Mouse (Mus musculus) hindbrain, embryonic 11.5 days (tissue): ENCODE measurements around the gene E2f8. TPM values are rescaled to one million over a fixed set of nuclear protein-coding genes. Genes with fewer than 3 reads are reported as not detected.

Experiments
- ATAC-seq: fragments of 200-750 bp; cut with Nextera tagmentation; 2 replicates; pipeline ENCODE4 v1.8.0; 2017; ENCODE audit warnings: mild to moderate bottlenecking, moderate TSS enrichment, moderate library complexity; ENCODE audit not compliant: low FRiP score
- DNase-seq: peaks from one replicate; pipeline ENCODE4 v3.0.0-alpha.2; 2015; ENCODE audit warnings: low spot score
- H3K27ac ChIP-seq: fragments of 300-500 bp; sonication (generic); 2 replicates; pipeline ENCODE4 v1.5.1; 2014; ENCODE audit warnings: mild to moderate bottlenecking, low read depth, low read length
- H3K27me3 ChIP-seq: fragments of 300-500 bp; sonication (generic); 2 replicates; pipeline ENCODE4 v1.6.1; 2014; ENCODE audit warnings: mild to moderate bottlenecking, low read length, moderate library complexity, mixed read lengths; ENCODE audit not compliant: control insufficient read depth, insufficient read depth
- H3K36me3 ChIP-seq: fragments of 300-500 bp; sonication (generic); 2 replicates; pipeline ENCODE4 v1.6.1; 2014; ENCODE audit warnings: mild to moderate bottlenecking, low read length, moderate library complexity, mixed read lengths; ENCODE audit not compliant: control insufficient read depth, insufficient read depth
- H3K4me1 ChIP-seq: fragments of 300-500 bp; sonication (generic); replicated peaks from 2 replicates; pipeline ENCODE4 v1.6.1; 2014; ENCODE audit warnings: low read length, mixed read lengths; ENCODE audit not compliant: control insufficient read depth, insufficient read depth
- H3K4me2 ChIP-seq: fragments of 300-500 bp; sonication (generic); replicated peaks from 2 replicates; pipeline ENCODE4 v1.6.1; 2014; ENCODE audit warnings: mild to moderate bottlenecking, low read depth, low read length
- H3K4me3 ChIP-seq: fragments of 300-500 bp; sonication (generic); 2 replicates; pipeline ENCODE4 v1.5.1; 2014; ENCODE audit warnings: low read depth, low read length
- H3K9ac ChIP-seq: fragments of 300-500 bp; sonication (generic); 2 replicates; pipeline ENCODE4 v1.6.1; 2014; ENCODE audit warnings: low read depth, low read length
- H3K9me3 ChIP-seq: fragments of 300-500 bp; sonication (generic); 2 replicates; pipeline ENCODE4 v1.6.1; 2016; ENCODE audit warnings: low read length; ENCODE audit not compliant: control insufficient read depth
- WGBS: fragments of 180-500 bp; shearing (Covaris S2); extraction: QIAGEN DNeasy Blood & Tissue Kit; methylation state at CpG from one replicate; pipeline ENCODE4 v1.1.7; 2014; 5-methylcytosine and 5-hydroxymethylcytosine counted together
- polyA plus RNA-seq: library from polyadenylated mRNA; unstranded; fragments of >200 nt; fragmentation: Nextera tagmentation; extraction: Ambion mirVana; gene quantifications from 2 replicates; pipeline ENCODE4 v1.2.1, GENCODE M21; 2014

Gene E2f8
- polyA plus RNA-seq: 12.9 and 17.1 TPM in 2 replicates

- DNase-seq: peak; percentile 85
- Histone ChIP-seq H3K4me3 (peak within 1 kb of the TSS; percentile 80), H3K36me3 (no peaks in the 10 kb centered on the region), H3K27me3 (peaks cover 10% of the 10 kb centered on the region), H3K4me1 (no peaks in the 10 kb centered on the region; the same call in 1 of the 2 replicates), H3K27ac (peak within 1 kb of the TSS; percentile 76), H3K9ac (peak within 1 kb of the TSS; percentile 82), H3K9me3 (no peaks in the 10 kb centered on the region), H3K4me2 (peak within 1 kb of the TSS; percentile 96)
- WGBS: under 1% methylated on average over 41 of the region's 41 CpGs
- ATAC-seq: peak; percentile 85
These were observed at the start of gene E2f8 for GRCm38 (mm10) chr7:48881486-48881885. Gene E2f8, minus strand, starts transcription at chr7:48881596.

GRCm38 (mm10) chr7:48930399-48930798 lies 49.0 kb upstream of the E2f8 start:
- Histone ChIP-seq H3K9me3 (no peaks in the 10 kb centered on the region), H3K27me3 (no peaks in the 10 kb centered on the region), H3K4me2 (no peak overlapping the region), H3K9ac (no peak overlapping the region), H3K36me3 (no peaks in the 10 kb centered on the region), H3K4me1 (0 out of 2 replicates have a peak, but pooled peaks cover 2% of the 10 kb centered on the region), H3K27ac (no peak overlapping the region), H3K4me3 (no peak overlapping the region)
- 32% methylated on average over 5 of the region's 5 CpGs for WGBS
- DNase-seq: peak; percentile 42
- ATAC-seq: peak; percentile 48; the same call in 1 of the 2 replicates

- no peak overlapping the region for H3K4me3 ChIP-seq
- 11% methylated on average over 3 of the region's 3 CpGs for WGBS
- no peak overlapping the region for H3K27ac ChIP-seq
- peak; percentile 54; the same call in 1 of the 2 replicates for ATAC-seq
- H3K27me3 ChIP-seq: 0 out of 2 replicates have a peak, but pooled peaks cover 1% of the 10 kb centered on the region
- H3K9ac ChIP-seq: no peak overlapping the region
- H3K4me2 ChIP-seq: no peak overlapping the region
- H3K36me3 ChIP-seq: no peaks in the 10 kb centered on the region
- H3K4me1 ChIP-seq: 0 out of 2 replicates have a peak, but pooled peaks cover 2% of the 10 kb centered on the region
- H3K9me3 ChIP-seq: no peaks in the 10 kb centered on the region
- peak; percentile 79 for DNase-seq
These were observed 47.0 kb upstream of the E2f8 start for GRCm38 (mm10) chr7:48928364-48928763.

- no peaks in the 10 kb centered on the region for H3K4me1 ChIP-seq
- no peak overlapping the region for H3K4me3 ChIP-seq
- H3K9ac ChIP-seq: no peak overlapping the region
- H3K9me3 ChIP-seq: no peaks in the 10 kb centered on the region
- 0 out of 2 replicates have a peak, but pooled peaks cover 2% of the 10 kb centered on the region for H3K27me3 ChIP-seq
- no peak for DNase-seq
- no peaks in the 10 kb centered on the region for H3K36me3 ChIP-seq
- no peak for ATAC-seq
- no peak overlapping the region for H3K4me2 ChIP-seq
- H3K27ac ChIP-seq: no peak overlapping the region
- WGBS: 86% methylated on average over 3 of the region's 3 CpGs
These were observed 43.8 kb upstream of the E2f8 start for GRCm38 (mm10) chr7:48925214-48925613.

GRCm38 (mm10) chr7:48923620-48924019 lies 42.2 kb upstream of the E2f8 start:
- Histone ChIP-seq H3K36me3 (no peaks in the 10 kb centered on the region), H3K9ac (no peak overlapping the region), H3K4me2 (no peak overlapping the region), H3K9me3 (no peaks in the 10 kb centered on the region), H3K27ac (no peak overlapping the region), H3K4me1 (no peaks in the 10 kb centered on the region), H3K4me3 (no peak overlapping the region), H3K27me3 (peaks cover 2% of the 10 kb centered on the region; the same call in 1 of the 2 replicates)
- ATAC-seq: no peak
- no peak for DNase-seq
- 84% methylated on average over 10 of the region's 10 CpGs for WGBS

- Histone ChIP-seq H3K4me2 (no peak overlapping the region), H3K4me1 (peaks cover 5% of the 10 kb centered on the region), H3K27ac (no peak overlapping the region), H3K36me3 (no peaks in the 10 kb centered on the region), H3K9ac (no peak overlapping the region), H3K27me3 (peaks cover 6% of the 10 kb centered on the region; the same call in 1 of the 2 replicates), H3K4me3 (no peak overlapping the region), H3K9me3 (no peaks in the 10 kb centered on the region)
- ATAC-seq (no peak), DNase-seq (no peak)
- 21% methylated on average over 11 of the region's 11 CpGs for WGBS
These were observed 37.0 kb upstream of the E2f8 start for GRCm38 (mm10) chr7:48918389-48918788.

GRCm38 (mm10) chr7:48917988-48918387 lies 36.6 kb upstream of the E2f8 start:
- DNase-seq (no peak), ATAC-seq (no peak)
- peaks cover 6% of the 10 kb centered on the region; the same call in 1 of the 2 replicates for H3K27me3 ChIP-seq
- H3K9me3 ChIP-seq: no peaks in the 10 kb centered on the region
- no peaks in the 10 kb centered on the region for H3K36me3 ChIP-seq
- 11% methylated on average over 5 of the region's 5 CpGs for WGBS
- H3K4me2 ChIP-seq: no peak overlapping the region
- no peak overlapping the region for H3K9ac ChIP-seq
- no peak overlapping the region for H3K4me3 ChIP-seq
- H3K4me1 ChIP-seq: peaks cover 5% of the 10 kb centered on the region
- no peak overlapping the region for H3K27ac ChIP-seq

GRCm38 (mm10) chr7:48917463-48917862 lies 36.1 kb upstream of the E2f8 start:
- WGBS: 20% methylated on average over 5 of the region's 5 CpGs
- peaks cover 5% of the 10 kb centered on the region for H3K4me1 ChIP-seq
- no peak for ATAC-seq

More at GRCm38 (mm10) chr7:48917463-48917862, 36.1 kb upstream of the E2f8 start:
- H3K27ac ChIP-seq: no peak overlapping the region
- H3K9ac ChIP-seq: no peak overlapping the region
- H3K27me3 ChIP-seq: peaks cover 6% of the 10 kb centered on the region; the same call in 1 of the 2 replicates
- no peak overlapping the region for H3K4me3 ChIP-seq
- DNase-seq: no peak
- H3K36me3 ChIP-seq: no peaks in the 10 kb centered on the region
- no peaks in the 10 kb centered on the region for H3K9me3 ChIP-seq
- no peak overlapping the region for H3K4me2 ChIP-seq
